In the genomic region with DNA sequence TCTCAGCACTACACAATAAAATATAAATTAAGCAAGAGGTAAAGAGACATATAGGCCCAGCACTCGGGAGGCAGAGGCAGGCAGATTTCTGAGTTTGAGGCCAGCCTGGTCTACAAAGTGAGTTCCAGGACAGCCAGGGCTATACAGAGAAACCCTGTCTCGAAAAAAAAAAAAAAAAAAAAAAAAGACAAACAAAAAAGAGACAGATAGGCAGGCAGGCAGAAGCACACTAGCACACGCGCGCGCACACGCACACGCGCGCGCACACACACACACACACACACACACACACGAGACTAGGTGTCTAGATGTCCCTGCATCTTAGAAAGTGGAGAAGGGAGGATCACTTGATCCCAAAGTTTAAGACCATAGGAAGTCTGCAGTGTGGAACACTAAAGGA, we compare ENCODE assay signal across 2 mouse cellular contexts. TPM values are rescaled to one million over a fixed set of nuclear protein-coding genes. Genes with fewer than 3 reads are reported as not detected.
"Had no signal": no experiment of that assay in that cellular context is flagged by ENCODE, and none has a peak within 500 bp of the region (broad histone marks: within the 10 kb centered on the region; RNA-seq: fewer than 3 reads in every experiment).

No protein-coding gene starts in this region.

RNA-seq across cellular contexts. Expression of a gene that starts 43.4 kb away (rescaled TPM):
- total RNA-seq: megakaryocyte-erythroid progenitor cell, adult 5-6 weeks; monocyte, adult 5-6 weeks had no signal
